Mouse (Mus musculus) hindbrain, postnatal 0 days (tissue): ENCODE data around the gene Tha1. TPM values are rescaled to one million over a fixed set of nuclear protein-coding genes. Genes with fewer than 3 reads are reported as not detected.

Experiments
- ATAC-seq: fragments of 200-750 bp; cut with Nextera tagmentation; 2 replicates; pipeline ENCODE4 v1.8.0; 2017; ENCODE audit warnings: mild to moderate bottlenecking, moderate TSS enrichment, moderate library complexity
- DNase-seq: peaks from one replicate; pipeline ENCODE4 v3.0.0-alpha.2; 2015; ENCODE audit warnings: low spot score
- H3K27ac ChIP-seq: fragments of 300-500 bp; sonication (generic); 2 replicates; pipeline ENCODE4 v1.5.1; 2014; ENCODE audit warnings: mild to moderate bottlenecking
- H3K27me3 ChIP-seq: fragments of 300-500 bp; sonication (generic); 2 replicates; pipeline ENCODE4 v1.6.1; 2014; ENCODE audit warnings: low read length, mixed read lengths; ENCODE audit not compliant: insufficient read depth
- H3K36me3 ChIP-seq: fragments of 300-500 bp; sonication (generic); 2 replicates; pipeline ENCODE4 v1.6.1; 2014; ENCODE audit warnings: low read length, mixed read lengths; ENCODE audit not compliant: insufficient read depth
- H3K4me1 ChIP-seq: fragments of 300-500 bp; sonication (generic); 2 replicates; pipeline ENCODE4 v1.6.1; 2014; ENCODE audit warnings: antibody characterized with exemption, low read length, mixed read lengths; ENCODE audit not compliant: insufficient read depth
- H3K4me2 ChIP-seq: fragments of 300-500 bp; sonication (generic); 2 replicates; pipeline ENCODE4 v1.6.1; 2014; ENCODE audit warnings: low read depth, mild to moderate bottlenecking, low read length, moderate library complexity, mixed read lengths
- H3K4me3 ChIP-seq: fragments of 300-500 bp; sonication (generic); 2 replicates; pipeline ENCODE4 v1.5.1; 2014; ENCODE audit warnings: low read length
- H3K9ac ChIP-seq: fragments of 300-500 bp; sonication (generic); replicated peaks from 2 replicates; pipeline ENCODE4 v1.6.1; 2014; ENCODE audit warnings: mild to moderate bottlenecking, low read length, moderate library complexity, mixed read lengths
- H3K9me3 ChIP-seq: fragments of 300-500 bp; sonication (generic); 2 replicates; pipeline ENCODE4 v1.6.1; 2016; ENCODE audit warnings: low read length, mixed read lengths
- CTCF ChIP-seq: IDR thresholded peaks from 2 replicates; pipeline ENCODE4 v1.5.1; 2016; ENCODE audit warnings: antibody characterized with exemption, control low read depth, low read depth
- WGBS: fragments of 180-500 bp; shearing (Covaris S2); extraction: QIAGEN DNeasy Blood & Tissue Kit; methylation state at CpG from one replicate; pipeline ENCODE4 v1.1.7; 2014; 5-methylcytosine and 5-hydroxymethylcytosine counted together
- polyA plus RNA-seq: library from polyadenylated mRNA; unstranded; fragments of >200 nt; fragmentation: Nextera tagmentation; extraction: Ambion mirVana; gene quantifications from 2 replicates; pipeline ENCODE4 v1.2.1, GENCODE M21; 2015
- total RNA-seq: library from RNA; depleted of rRNA; stranded (reverse); fragments of >200 nt; gene quantifications from 2 replicates; pipeline ENCODE4 v1.2.3, GENCODE M21; 2014

Tha1 gene
- total and polyA plus RNA-seq, 2 experiments from 2014 or later, result 2.0 to 4.7 TPM

DNA sequence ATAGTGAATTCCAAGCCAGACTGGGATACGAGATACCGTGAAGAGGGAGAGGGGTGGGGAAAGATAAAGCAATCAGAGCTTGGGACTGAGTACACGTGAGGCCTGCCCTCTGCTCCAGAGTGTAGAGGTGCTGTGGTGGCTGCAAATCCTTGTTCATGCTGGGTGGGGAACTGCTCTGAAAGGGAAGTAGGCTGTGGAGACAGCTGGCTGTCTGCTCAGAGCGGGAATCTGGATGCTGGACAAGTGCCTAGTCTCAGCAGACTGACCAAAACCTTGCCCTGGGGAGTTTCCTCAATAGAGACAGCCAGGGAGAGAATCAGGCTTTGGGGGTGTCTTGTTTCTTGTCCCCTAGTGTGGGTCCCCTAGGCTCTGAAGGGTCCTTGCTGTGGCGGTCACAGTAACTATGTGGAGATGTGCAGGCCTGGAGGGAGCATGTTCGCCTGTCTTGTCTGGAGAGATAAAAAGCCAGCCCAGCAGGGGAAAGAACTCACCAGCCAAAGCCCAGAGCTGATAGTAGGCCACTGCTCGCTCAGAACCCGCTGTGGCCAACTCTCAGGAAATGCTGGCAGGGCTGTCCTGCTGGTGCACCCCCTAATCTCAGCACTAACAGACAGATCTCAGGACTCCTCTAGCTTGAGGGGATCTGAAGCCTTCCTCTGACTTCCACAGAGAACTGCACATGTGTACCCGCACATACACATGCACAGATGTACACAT, 44.2 kb downstream of the Tha1 start:
- no peaks in the 10 kb centered on the region for H3K9me3 ChIP-seq
- H3K9ac ChIP-seq, result no peak overlapping the region
- no peak overlapping the region for H3K4me2 ChIP-seq
- no peak overlapping the region for H3K4me3 ChIP-seq
- ATAC-seq (no peak), DNase-seq (peak; percentile 65)
- peaks cover 14% of the 10 kb centered on the region for H3K4me1 ChIP-seq
- H3K36me3 ChIP-seq, result no peaks in the 10 kb centered on the region
- no peaks in the 10 kb centered on the region for H3K27me3 ChIP-seq
- WGBS, result 42% methylated on average over 9 of the region's 9 CpGs
- H3K27ac ChIP-seq, result peak overlapping the region; percentile 64
- TF ChIP-seq CTCF, result no peak

DNA sequence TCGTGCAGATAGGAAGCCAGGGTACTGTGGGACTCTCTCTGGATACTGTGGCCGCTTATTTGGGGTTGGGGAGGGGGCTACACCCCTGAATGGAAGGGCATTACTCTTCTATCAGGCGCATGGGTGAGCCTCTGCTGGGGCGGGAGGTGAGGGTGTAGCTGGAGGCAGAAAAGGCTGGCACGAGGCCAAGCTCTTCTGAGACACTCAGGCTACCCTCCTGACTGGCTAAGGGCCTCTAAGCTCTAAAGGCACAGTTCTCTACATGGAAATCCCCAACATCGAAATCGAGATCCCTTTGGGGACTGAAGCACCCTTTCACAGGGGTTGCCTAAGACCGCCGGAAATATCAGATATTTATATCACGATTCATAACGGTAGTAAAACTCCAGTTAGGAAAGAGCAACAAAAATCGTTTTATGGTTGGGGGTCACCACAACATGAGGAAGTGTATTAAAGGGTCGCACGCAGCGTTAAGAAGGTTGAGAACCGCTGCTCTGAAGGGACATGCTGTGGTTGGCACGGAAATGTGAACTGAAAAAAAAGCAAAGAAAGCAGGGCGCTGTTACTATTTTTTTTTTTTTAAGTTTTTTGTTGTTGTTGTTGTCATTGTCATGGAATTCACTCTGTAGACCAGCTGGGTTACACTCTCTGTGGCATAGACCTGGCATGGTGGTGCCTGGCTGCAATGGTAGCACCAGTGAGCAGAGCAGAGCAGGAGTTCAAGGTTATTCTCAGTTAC, 45.0 kb downstream of the Tha1 start:
- Histone ChIP-seq H3K27me3 (no peaks in the 10 kb centered on the region), H3K4me3 (no peak overlapping the region), H3K36me3 (no peaks in the 10 kb centered on the region), H3K27ac (peak overlapping the region; percentile 64), H3K9me3 (no peaks in the 10 kb centered on the region), H3K9ac (no peak overlapping the region), H3K4me2 (no peak overlapping the region), H3K4me1 (peaks cover 14% of the 10 kb centered on the region)
- no peak for DNase-seq
- 68% methylated on average over 18 of the region's 18 CpGs for WGBS
- no peak for TF ChIP-seq CTCF
- ATAC-seq, result no peak

DNA sequence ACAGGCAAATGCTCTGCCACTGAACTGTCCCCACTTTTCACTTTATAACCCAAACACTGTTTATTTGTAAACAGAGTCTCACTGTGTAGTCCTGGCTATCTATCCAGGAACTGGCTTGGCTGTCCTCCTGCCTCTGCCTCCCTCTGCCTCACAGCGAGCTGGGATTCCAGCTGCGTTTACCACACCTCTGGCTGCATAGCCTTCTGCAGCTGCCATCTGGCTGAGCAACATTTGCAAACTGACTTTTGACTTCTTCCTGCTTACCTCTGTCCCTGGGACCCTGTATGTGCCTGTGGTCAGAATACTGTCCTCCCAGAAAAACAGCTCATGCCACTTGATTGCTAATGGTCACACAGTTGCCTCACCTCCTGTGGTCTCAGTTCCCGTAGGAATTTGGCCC, 45.9 kb downstream of the Tha1 start:
- WGBS, result 67% methylated on average over 3 of the region's 3 CpGs
- Histone ChIP-seq H3K9ac (no peak overlapping the region), H3K9me3 (no peaks in the 10 kb centered on the region), H3K4me1 (peaks cover 14% of the 10 kb centered on the region), H3K4me3 (no peak overlapping the region), H3K4me2 (no peak overlapping the region), H3K36me3 (no peaks in the 10 kb centered on the region), H3K27ac (no peak overlapping the region), H3K27me3 (no peaks in the 10 kb centered on the region)
- ATAC-seq, result no peak
- DNase-seq, result no peak
- no peak for TF ChIP-seq CTCF

- no peak overlapping the region for H3K4me2 ChIP-seq
- H3K27me3 ChIP-seq, result no peaks in the 10 kb centered on the region
- H3K27ac ChIP-seq, result no peak overlapping the region
- TF ChIP-seq CTCF, result no peak
- no peaks in the 10 kb centered on the region for H3K36me3 ChIP-seq
- no peak overlapping the region for H3K4me3 ChIP-seq
- no peak for DNase-seq
- no peak overlapping the region for H3K9ac ChIP-seq
- H3K4me1 ChIP-seq, result peaks cover 14% of the 10 kb centered on the region
- 71% methylated on average over 8 of the region's 8 CpGs for WGBS
- ATAC-seq, result no peak
- no peaks in the 10 kb centered on the region for H3K9me3 ChIP-seq
Measured at GRCm38 (mm10) chr11:117826916-117827315, 46.4 kb downstream of the Tha1 start.

DNA sequence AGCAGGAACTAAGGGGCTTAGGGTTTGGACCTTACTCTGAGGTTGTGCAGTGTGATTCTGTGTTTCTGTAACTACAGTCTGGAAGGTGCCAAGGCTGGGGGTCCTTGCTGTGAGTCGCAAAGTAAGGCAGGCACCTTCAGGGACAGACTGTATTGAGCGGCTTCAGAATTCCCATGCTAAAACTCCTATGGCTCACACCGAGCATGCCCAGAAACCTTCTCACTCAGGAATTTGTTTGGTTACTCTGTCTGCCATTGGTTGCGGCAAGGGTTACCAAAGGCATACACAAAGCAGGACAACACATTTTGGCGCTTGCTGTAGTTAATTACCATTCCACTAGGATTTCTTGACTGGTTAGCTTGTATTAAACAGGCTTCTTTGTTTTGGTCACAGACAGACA, 47.1 kb downstream of the Tha1 start:
- peak overlapping the region; percentile 40 for H3K9ac ChIP-seq
- DNase-seq (peak; percentile 39), ATAC-seq (peak; percentile 25; the same call in 1 of the 2 replicates)
- H3K4me2 ChIP-seq, result peak overlapping the region; percentile 60
- peak overlapping the region; percentile 39 for H3K4me3 ChIP-seq
- peak overlapping the region; percentile 62; the same call in 1 of the 2 replicates for H3K27ac ChIP-seq
- no peak for TF ChIP-seq CTCF
- H3K4me1 ChIP-seq, result peaks cover 14% of the 10 kb centered on the region
- H3K27me3 ChIP-seq, result no peaks in the 10 kb centered on the region
- H3K36me3 ChIP-seq, result no peaks in the 10 kb centered on the region
- no peaks in the 10 kb centered on the region for H3K9me3 ChIP-seq
- 4% methylated on average over 5 of the region's 5 CpGs for WGBS

DNA sequence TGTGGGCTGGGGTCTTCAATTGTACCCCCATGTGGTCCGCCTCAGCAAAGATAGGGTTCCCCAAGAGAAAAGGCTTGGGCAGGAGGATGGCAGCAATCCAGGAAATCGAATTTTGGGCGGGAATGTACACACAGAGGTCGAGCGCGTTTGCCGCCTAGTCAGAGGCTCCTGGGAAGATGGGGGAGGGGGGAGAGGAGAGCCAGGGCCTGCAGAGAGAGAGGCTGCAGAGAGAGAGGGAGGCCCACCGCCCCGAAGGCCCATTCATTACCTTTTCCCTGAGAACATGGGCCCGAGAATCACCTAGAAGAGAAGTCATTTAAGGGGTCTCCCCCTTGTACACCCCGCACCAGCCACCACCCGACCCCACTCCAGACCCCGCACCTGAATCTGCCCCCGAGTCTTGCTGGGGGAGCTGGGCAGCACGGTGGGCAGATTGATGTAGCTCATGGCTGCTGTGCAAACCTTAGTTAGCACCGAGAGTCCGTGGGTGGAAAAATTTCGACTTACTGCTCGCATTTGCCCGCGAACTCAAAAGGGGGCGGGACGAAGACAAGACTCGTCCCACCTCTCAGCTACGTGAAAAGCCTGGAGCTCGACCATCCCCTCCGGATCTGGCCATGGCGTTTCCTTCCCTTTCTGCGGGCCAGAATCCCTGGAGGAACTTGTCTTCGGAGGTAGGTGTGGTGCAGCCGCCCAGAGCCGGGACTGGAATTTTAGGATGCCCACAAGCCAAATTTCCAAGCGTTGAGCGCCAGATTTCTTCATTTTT, 47.8 kb downstream of the Tha1 start, which contains the start of the genes Afmid and Tk1:
Gene Afmid, plus strand, starts transcription at position 592 of the 769 bp plus-strand sequence.
Gene Tk1, minus strand, starts transcription at position 760 of the 769 bp plus-strand sequence.
- peak; percentile 49; the same call in 1 of the 2 replicates for ATAC-seq
- Histone ChIP-seq H3K36me3 (no peaks in the 10 kb centered on the region), H3K9me3 (no peaks in the 10 kb centered on the region), H3K4me2 (peak within 1 kb of the TSS; percentile 60), H3K9ac (peak within 1 kb of the TSS; percentile 40), H3K27ac (peak within 1 kb of the TSS; percentile 62; the same call in 1 of the 2 replicates), H3K4me1 (peaks cover 14% of the 10 kb centered on the region), H3K27me3 (no peaks in the 10 kb centered on the region), H3K4me3 (peak within 1 kb of the TSS; percentile 39)
- peak; percentile 88 for DNase-seq
- TF ChIP-seq CTCF, result no peak
- WGBS, result under 1% methylated on average over 34 of the region's 34 CpGs
